Mouse (Mus musculus) liver, adult 2 months (tissue): ENCODE results near the gene Taldo1. TPM values are rescaled to one million over a fixed set of nuclear protein-coding genes. Genes with fewer than 3 reads are reported as not detected.
A peak's percentile ranks its signal among the peaks of the same experiment; 100 is the strongest.

Experiments used
- DNase-seq: peaks from one replicate; pipeline ENCODE4 v3.0.0-alpha.2; 2011; ENCODE audit warnings: low read depth, low spot score; ENCODE audit errors: extremely low read depth
- H3K27ac ChIP-seq: fragments of 200-500 bp; replicated peaks from 2 replicates; pipeline ENCODE4 v1.5.1; 2012; ENCODE audit warnings: low read depth, mild to moderate bottlenecking, control low read depth, inconsistent platforms, low read length; ENCODE audit not compliant: insufficient read depth
- H3K27me3 ChIP-seq: fragments of 200-500 bp; 2 replicates; pipeline ENCODE4 v1.6.1; 2012; ENCODE audit warnings: mild to moderate bottlenecking, moderate library complexity, low read length, inconsistent platforms; ENCODE audit not compliant: control insufficient read depth, insufficient read depth
- H3K36me3 ChIP-seq: fragments of 200-500 bp; 2 replicates; pipeline ENCODE4 v1.6.1; 2012; ENCODE audit warnings: low read length, inconsistent platforms; ENCODE audit not compliant: control insufficient read depth, insufficient read depth
- H3K4me1 ChIP-seq: fragments of 200-500 bp; 2 replicates; pipeline ENCODE4 v1.6.1; 2011; ENCODE audit warnings: low read length; ENCODE audit not compliant: control insufficient read depth, insufficient read depth
- H3K4me3 ChIP-seq: fragments of 200-500 bp; 2 replicates; pipeline ENCODE4 v1.5.1; 2011; ENCODE audit warnings: low read depth, mild to moderate bottlenecking, control low read depth, low read length, moderate library complexity; ENCODE audit not compliant: insufficient read depth
- H3K79me2 ChIP-seq: fragments of 200-500 bp; 2 replicates; pipeline ENCODE4 v1.6.1; 2012; ENCODE audit warnings: inconsistent platforms, mild to moderate bottlenecking, low read length, moderate library complexity; ENCODE audit not compliant: control insufficient read depth, insufficient read depth
- H3K9ac ChIP-seq: fragments of 200-500 bp; 2 replicates; pipeline ENCODE4 v1.6.1; 2012; ENCODE audit warnings: low read depth, mild to moderate bottlenecking, control low read depth, inconsistent platforms, low read length
- CTCF ChIP-seq: fragments of 200-500 bp; IDR thresholded peaks from 2 replicates; pipeline ENCODE4 v1.5.1; 2011; ENCODE audit warnings: low read depth, low read length, control low read depth
- POLR2A ChIP-seq: fragments of 200-500 bp; IDR thresholded peaks from 2 replicates; pipeline ENCODE4 v1.6.1; 2011; ENCODE audit warnings: low read length, control low read depth; ENCODE audit not compliant: insufficient read depth; ENCODE audit errors: extremely low read depth
- WGBS: fragments of 180-500 bp; shearing (Covaris S2); methylation state at CpG from one replicate; pipeline ENCODE4 v1.1.7; 2018; 5-methylcytosine and 5-hydroxymethylcytosine counted together
- polyA plus RNA-seq: library from polyadenylated mRNA; depleted of rRNA; stranded (reverse); fragments of >200 nt; gene quantifications from 2 replicates; pipeline ENCODE4 v1.2.3, GENCODE M21; 2012
- total RNA-seq: library from RNA; depleted of rRNA; stranded (reverse); fragments of >200 nt; gene quantifications from 2 replicates; pipeline ENCODE4 v1.2.3, GENCODE M21; 2014

The Taldo1 gene
- total and polyA plus RNA-seq, 2 experiments: 125 to 195 TPM

GRCm38 (mm10) chr7:141438201-141438968 lies 46.4 kb downstream of the Taldo1 start:
- DNase-seq: no peak
- TF ChIP-seq POLR2A: no peak
- no peak for TF ChIP-seq CTCF
- Histone ChIP-seq H3K36me3 (no peaks in the 10 kb centered on the region), H3K4me3 (no peak overlapping the region), H3K9ac (no peak overlapping the region), H3K27ac (no peak overlapping the region), H3K27me3 (no peaks in the 10 kb centered on the region), H3K4me1 (peaks cover 20% of the 10 kb centered on the region), H3K79me2 (no peaks in the 10 kb centered on the region; the same call in 1 of the 2 replicates)
- 90% methylated on average over 12 of the region's 12 CpGs for whole genome bisulfite sequencing

DNA sequence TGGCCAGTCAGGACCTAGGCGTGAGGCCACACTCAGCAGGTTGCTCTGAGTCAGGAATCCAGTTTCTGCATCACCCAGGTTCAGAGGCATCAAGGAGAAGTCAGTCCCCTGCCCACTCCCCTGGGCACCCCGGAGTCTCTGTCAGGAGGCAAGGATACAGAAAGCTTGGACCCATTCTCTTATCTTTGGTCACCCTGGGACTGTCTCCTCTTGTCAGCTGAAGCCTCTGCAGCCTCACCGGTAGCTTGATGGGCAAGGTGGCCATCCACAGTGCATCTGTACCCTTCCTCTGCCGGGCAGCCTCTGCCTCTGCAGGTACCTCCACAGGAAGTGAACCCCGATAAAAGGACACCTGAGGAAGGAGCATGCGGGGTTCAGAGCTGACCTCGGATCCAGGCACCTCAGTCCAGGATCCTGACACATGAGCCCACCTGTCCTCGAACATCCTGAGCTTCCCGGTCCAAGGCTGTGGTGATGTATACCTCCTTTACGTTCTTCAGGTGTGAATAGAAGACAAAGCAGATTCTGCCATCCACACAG lies 47.2 kb downstream of the Taldo1 start:
- Histone ChIP-seq H3K27ac (no peak overlapping the region), H3K36me3 (no peaks in the 10 kb centered on the region), H3K9ac (no peak overlapping the region), H3K4me1 (peaks cover 24% of the 10 kb centered on the region), H3K79me2 (no peaks in the 10 kb centered on the region; the same call in 1 of the 2 replicates), H3K27me3 (no peaks in the 10 kb centered on the region), H3K4me3 (no peak overlapping the region)
- 95% methylated on average over 10 of the region's 10 CpGs for WGBS
- TF ChIP-seq CTCF (no peak), POLR2A (no peak)
- no peak for DNase-seq

- Histone ChIP-seq H3K4me3 (no peak overlapping the region), H3K27me3 (no peaks in the 10 kb centered on the region), H3K4me1 (peaks cover 24% of the 10 kb centered on the region), H3K27ac (no peak overlapping the region), H3K79me2 (no peaks in the 10 kb centered on the region; the same call in 1 of the 2 replicates), H3K9ac (no peak overlapping the region), H3K36me3 (no peaks in the 10 kb centered on the region)
- WGBS: 97% methylated on average over 11 of the region's 11 CpGs
- no peak for DNase-seq
- TF ChIP-seq POLR2A (no peak), CTCF (no peak)
Observed at GRCm38 (mm10) chr7:141439811-141440210, 47.8 kb downstream of the Taldo1 start.

- Histone ChIP-seq H3K27me3 (no peaks in the 10 kb centered on the region), H3K4me3 (no peak overlapping the region), H3K36me3 (no peaks in the 10 kb centered on the region), H3K9ac (no peak overlapping the region), H3K79me2 (no peaks in the 10 kb centered on the region; the same call in 1 of the 2 replicates), H3K27ac (no peak overlapping the region), H3K4me1 (peaks cover 21% of the 10 kb centered on the region)
- DNase-seq: peak; percentile 57
- no peak for TF ChIP-seq POLR2A
- TF ChIP-seq CTCF: peak; percentile 77
- WGBS: 8% methylated on average over 6 of the region's 6 CpGs
Observed at GRCm38 (mm10) chr7:141440613-141441012, 48.6 kb downstream of the Taldo1 start.

DNA sequence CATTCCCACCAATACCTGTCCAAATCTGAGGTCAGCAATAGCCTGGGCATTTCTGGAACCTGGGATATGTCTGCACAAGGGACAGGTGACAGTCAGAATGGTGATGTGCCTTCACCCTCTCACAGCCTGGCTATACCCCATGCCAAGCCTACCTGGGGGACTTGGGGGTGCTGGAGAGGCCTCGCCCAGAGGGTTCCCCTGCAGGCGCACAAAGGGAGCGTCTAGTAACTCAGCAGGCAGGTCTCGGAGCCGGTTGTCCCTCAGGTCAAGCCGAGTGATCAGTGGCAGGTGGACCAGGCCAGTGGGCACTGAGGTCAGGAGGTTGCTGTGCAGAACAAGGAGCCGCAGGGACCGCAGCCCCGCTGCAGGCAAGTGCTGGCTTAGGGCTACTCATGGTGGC lies 49.5 kb downstream of the Taldo1 start:
- no peak for TF ChIP-seq POLR2A
- no peak for TF ChIP-seq CTCF
- DNase-seq: no peak
- 97% methylated on average over 9 of the region's 9 CpGs for WGBS
- Histone ChIP-seq H3K4me1 (peaks cover 15% of the 10 kb centered on the region), H3K4me3 (no peak overlapping the region), H3K27me3 (no peaks in the 10 kb centered on the region), H3K27ac (no peak overlapping the region), H3K36me3 (no peaks in the 10 kb centered on the region), H3K9ac (no peak overlapping the region), H3K79me2 (no peaks in the 10 kb centered on the region; the same call in 1 of the 2 replicates)

GRCm38 (mm10) chr7:141442199-141442598 lies 50.2 kb downstream of the Taldo1 start:
- peaks cover 15% of the 10 kb centered on the region for H3K4me1 ChIP-seq
- H3K27me3 ChIP-seq: no peaks in the 10 kb centered on the region
- no peak overlapping the region for H3K4me3 ChIP-seq
- 97% methylated on average over 13 of the region's 13 CpGs for WGBS
- DNase-seq: no peak
- H3K9ac ChIP-seq: no peak overlapping the region
- H3K36me3 ChIP-seq: no peaks in the 10 kb centered on the region
- H3K27ac ChIP-seq: no peak overlapping the region
- TF ChIP-seq CTCF (no peak), POLR2A (no peak)
- no peaks in the 10 kb centered on the region; the same call in 1 of the 2 replicates for H3K79me2 ChIP-seq
